Mouse (Mus musculus) E14TG2a.4 (cell line): ENCODE measurements around the gene Klhdc8b.

Source experiments
- CTCF ChIP-seq: conservative IDR thresholded peaks from 2 replicates; pipeline ENCODE4 v1.5.1; 2014; ENCODE audit warnings: low read length
- NANOG ChIP-seq: IDR thresholded peaks from 2 replicates; pipeline ENCODE4 v1.6.1; 2014; ENCODE audit warnings: borderline replicate concordance, low read length, mixed read lengths

GRCm38 (mm10) chr9:108451519-108452160, 9.7 kb downstream of the Klhdc8b start:
- TF ChIP-seq CTCF (no peak), NANOG (no peak)
